Mouse (Mus musculus) embryonic fibroblast, embryonic 13.5 days (primary cell): Measurements from ENCODE around the gene Cyp2f2.

Experiments
- CTCF ChIP-seq: IDR thresholded peaks from 2 replicates; pipeline ENCODE4 v1.5.1; 2011; ENCODE audit warnings: mild to moderate bottlenecking, control low read depth, low read length, moderate library complexity, borderline replicate concordance; ENCODE audit not compliant: insufficient read depth
- POLR2A ChIP-seq: IDR thresholded peaks from 2 replicates; pipeline ENCODE4 v1.6.1; 2011; ENCODE audit warnings: low read depth, mild to moderate bottlenecking, control low read depth, low read length, moderate library complexity

DNA sequence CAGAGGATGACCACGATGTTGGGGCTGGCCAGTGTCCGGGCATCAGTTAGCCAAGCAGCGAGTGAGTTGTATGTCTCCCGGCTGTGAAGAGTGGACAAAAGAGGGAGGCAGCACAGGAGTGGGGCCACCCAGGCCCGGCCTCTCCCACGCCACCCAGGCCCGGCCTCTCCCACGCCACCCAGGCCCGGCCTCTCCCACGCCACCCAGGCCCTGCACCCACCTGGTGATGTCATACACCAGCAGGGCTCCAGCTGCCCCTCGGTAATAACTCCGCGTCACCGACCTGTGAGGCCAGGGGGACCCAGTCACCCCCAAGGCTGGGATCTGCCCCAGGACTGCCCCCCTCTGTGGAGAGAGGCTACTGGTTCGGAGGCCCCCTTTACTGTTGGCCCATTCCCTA, 54.8 kb downstream of the Cyp2f2 start:
- TF ChIP-seq POLR2A (no peak), CTCF (no peak)
